Mouse (Mus musculus) gastrocnemius, postnatal 4 days (tissue): ENCODE data around the gene Mapkapk2. TPM values are rescaled to one million over a fixed set of nuclear protein-coding genes. Genes with fewer than 3 reads are reported as not detected.
A peak's percentile ranks its signal among the peaks of the same experiment; 100 is the strongest.
"Not testable (repeated sequence)": the region's sequence is repeated elsewhere in the genome, so short reads cannot be mapped to it uniquely, and the experiment has no call there.

Source experiments
- DNase-seq, 2 experiments: peaks; one replicate each; pipeline ENCODE4 v3.0.0; 2021 to 2022; ENCODE audit warnings: low spot score in 2 of 2, mixed read lengths in 2 of 2
- total RNA-seq, 2 experiments: library from RNA; stranded (reverse); gene quantifications; 2 replicates each; pipeline ENCODE4 v1.2.3; 2021

The Mapkapk2 gene
- total RNA-seq, 2 experiments from 2014 or later = 159 to 163 TPM

DNA sequence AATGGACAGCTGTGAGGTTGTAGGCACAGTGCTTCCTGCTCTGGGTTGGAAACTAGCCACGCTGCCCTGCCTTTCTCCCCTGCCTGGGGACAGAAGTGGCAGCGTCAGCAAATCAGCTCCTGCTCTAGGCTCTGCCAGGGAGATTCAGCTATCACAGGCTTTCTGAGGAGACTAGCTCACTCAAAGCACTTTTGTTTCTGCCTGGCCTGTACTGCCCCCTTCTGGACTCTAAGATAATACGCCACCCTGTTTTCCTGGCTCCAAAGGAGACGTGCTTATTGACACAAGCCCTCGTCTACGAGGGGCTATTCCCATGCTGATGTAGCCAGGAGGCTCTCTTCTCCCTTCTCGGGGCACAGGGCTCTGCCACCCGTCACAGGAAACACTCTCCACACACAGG is 44.4 kb downstream of the Mapkapk2 start:
- peak in 1 of 2 experiments; percentile 50 for DNase-seq

- DNase-seq = no peak
These were observed 46.6 kb downstream of the Mapkapk2 start for GRCm38 (mm10) chr1:131051073-131051472.

- no peak for DNase-seq
These were observed 47.0 kb downstream of the Mapkapk2 start for GRCm38 (mm10) chr1:131050617-131051016.

DNA sequence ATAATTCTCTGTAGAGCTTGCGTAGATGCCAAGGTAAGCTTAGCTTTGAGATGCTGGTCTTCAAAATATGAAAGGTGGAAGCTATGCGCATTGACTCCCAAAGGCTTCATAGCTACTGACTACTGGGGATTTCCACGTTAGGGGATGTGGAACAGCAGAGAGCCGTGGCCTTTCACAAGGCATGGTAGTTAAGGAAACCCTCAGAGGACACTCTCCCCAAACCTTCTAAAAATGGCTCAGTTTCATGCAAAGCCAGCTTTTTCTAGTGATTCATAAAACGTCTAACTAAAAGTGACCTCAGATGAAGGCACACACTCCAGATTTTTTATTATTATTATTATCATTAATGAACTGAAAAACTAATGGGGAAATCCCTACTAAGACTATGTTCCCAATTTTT is 47.6 kb downstream of the Mapkapk2 start:
- no peak for DNase-seq

- no peak for DNase-seq
These were observed 48.2 kb downstream of the Mapkapk2 start for GRCm38 (mm10) chr1:131049361-131049806.

DNA sequence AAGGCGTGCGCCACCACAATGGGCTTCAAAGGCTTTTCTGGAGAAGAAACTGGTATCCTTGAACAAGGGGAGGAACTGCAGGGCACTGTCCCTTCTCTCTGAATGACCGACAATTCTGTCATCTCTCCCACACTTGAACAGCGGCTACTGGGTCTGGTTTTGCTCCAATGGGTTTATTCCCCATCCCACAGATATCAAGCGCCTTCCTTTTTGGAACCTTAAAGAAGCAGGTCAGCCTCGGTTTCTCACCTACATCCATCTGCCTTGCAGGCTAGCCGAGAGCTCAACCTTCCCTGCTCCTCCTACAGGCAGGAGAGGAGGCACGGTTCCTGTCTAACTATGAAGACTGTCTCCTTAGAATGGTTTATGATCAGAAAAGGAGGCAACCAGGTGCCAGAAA is 48.7 kb downstream of the Mapkapk2 start:
- DNase-seq = no peak

- no peak for DNase-seq
These were observed 49.3 kb downstream of the Mapkapk2 start for GRCm38 (mm10) chr1:131048121-131048863.

GRCm38 (mm10) chr1:131046607-131047006 is 51.0 kb downstream of the Mapkapk2 start:
- no peak for DNase-seq

- no peak for DNase-seq
These were observed 51.8 kb downstream of the Mapkapk2 start for GRCm38 (mm10) chr1:131045723-131046355.

GRCm38 (mm10) chr1:131043636-131044035 is 54.0 kb downstream of the Mapkapk2 start:
- DNase-seq = no peak

- no peak for DNase-seq
These were observed 54.9 kb downstream of the Mapkapk2 start for GRCm38 (mm10) chr1:131042721-131043120.

- no peak for DNase-seq
These were observed 55.4 kb downstream of the Mapkapk2 start for GRCm38 (mm10) chr1:131042263-131042662.

DNA sequence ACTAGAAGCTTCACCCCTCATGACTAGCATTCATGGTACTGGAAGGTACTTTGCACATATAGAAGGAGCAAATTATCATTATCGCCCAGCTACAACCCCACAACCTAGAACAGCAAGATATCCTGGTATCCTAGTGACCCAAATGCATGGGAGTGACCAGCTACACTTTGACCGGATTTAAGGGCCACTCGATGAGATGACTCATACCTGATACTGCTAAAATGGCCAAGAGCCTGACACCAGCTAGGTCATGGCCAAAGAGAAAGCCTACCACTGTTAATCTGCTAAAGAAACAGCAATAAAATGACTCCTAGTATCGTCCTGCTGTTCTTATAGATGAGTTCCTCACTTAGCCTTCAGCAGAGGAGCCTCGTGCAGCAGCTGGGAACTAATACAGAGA is 58.1 kb downstream of the Mapkapk2 start:
- no peak for DNase-seq

- no peak for DNase-seq
These were observed 59.1 kb downstream of the Mapkapk2 start for GRCm38 (mm10) chr1:131038415-131039017.

DNA sequence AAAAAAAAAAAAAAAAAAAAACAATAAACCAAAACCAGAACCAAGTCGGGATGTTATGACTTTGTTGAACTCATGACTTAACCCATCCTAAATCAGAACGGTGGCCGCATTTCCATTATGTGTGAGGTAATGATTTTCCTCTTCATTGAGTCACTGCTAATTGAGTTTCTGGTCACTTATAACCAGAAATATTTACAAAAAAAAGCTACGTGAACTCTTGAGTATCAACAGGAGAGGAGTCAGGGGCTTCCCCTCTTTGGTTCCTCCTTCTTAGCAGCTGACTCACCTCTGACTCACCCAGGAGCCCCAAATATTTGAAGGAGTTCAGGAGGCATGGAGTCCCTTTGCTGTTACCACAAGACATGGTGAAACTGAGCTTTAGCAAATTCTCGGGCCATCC is 59.6 kb downstream of the Mapkapk2 start:
- no peak for DNase-seq

DNA sequence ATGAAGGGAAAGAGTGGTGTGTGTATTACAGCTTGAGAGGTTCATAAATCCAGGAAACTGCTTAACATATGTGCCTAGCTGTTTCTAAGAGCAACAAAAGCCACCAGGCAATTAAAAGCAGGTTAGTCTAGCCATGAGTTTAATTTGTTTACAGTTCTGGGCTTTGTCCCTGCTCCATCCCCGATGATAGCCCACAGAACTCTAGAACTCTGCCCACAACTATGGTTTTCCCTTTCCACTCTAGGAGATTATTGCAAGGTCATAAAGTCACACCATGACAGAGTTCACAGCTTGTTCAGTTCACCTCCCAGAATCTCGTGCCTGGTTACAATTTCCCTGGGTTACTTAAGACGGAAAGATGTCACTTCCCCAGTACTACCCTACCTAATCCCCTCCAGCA is 66.4 kb downstream of the Mapkapk2 start:
- no peak for DNase-seq

- peak in 1 of 2 experiments; percentile 23 for DNase-seq
These were observed 67.4 kb downstream of the Mapkapk2 start for GRCm38 (mm10) chr1:131030261-131030660.

- DNase-seq = no peak
These were observed 68.4 kb downstream of the Mapkapk2 start for GRCm38 (mm10) chr1:131029215-131029614.

DNA sequence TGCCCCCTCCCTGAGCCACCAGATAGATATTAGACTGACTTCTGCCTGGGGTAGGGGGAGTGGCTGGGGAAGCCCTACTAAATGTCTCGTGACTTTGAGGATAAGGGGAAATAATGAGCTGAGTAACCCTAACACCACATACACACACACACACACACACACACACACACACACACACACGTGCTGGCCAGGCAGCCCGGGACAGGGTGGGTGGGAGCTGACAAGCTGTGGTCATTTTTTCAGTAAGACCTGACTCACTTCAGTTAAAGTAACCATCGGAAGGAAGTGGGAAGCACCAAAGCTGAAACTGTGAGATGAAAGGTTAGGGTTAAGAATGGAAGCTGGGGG is 71.8 kb downstream of the Mapkapk2 start:
- no peak for DNase-seq

DNA sequence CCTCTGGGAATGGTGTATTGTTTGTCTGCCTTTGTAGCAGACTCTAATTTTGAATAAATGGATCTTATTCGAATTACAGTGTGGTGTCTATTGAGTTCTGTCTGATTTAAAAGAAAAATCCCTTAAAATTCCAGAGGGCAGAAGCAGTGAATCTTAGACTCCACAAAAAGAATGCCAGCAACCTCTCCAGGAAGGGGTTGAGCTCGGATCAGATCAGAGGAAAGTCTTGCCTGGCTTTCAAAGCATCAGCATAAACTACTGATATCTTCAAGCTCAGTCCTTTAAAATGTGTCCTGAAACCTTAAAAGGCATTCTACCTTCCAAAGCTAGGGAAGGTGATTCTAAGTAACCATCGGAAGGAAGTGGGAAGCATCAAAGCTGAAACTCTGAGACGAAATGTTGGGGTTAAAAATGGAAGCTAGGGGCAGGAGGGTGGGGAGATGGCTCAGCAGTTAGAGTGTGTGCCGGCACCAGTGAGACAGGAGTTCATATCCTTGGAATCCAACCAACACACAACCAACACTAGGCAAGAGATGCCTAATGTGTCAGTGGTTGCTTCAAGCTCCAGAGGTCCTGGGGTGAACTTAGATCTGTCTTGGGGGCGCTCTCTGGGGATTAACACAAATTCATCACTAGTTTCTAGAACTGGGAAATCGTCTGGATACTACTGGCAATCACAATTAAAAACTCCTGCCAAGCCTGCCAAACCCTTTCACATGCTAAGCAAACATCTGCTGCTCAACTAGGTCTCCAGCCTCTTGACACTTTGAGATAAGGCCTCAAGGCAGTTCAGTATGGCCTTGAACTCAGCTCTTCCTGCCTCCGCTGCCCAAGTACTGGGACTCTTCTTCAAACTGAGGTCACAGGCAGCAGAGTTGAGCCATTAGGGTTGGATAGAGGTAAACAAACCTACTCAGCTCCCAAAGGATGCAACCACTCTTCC is 72.5 kb downstream of the Mapkapk2 start:
- no peak for DNase-seq

- not testable (repeated sequence) for DNase-seq
These were observed 74.3 kb downstream of the Mapkapk2 start for GRCm38 (mm10) chr1:131023250-131023858.
